Mouse (Mus musculus): ENCODE results near the gene Trpm3.

- TF ChIP-seq CTCF (IDR thresholded peaks at IDR 0.05; ENCODE audit: low read depth, low read length) = no peak
- TF ChIP-seq TAL1 (conservative IDR thresholded peaks at IDR 0.05; ENCODE audit: low read depth, low read length) = no peak
- TF ChIP-seq GATA1 (IDR thresholded peaks at IDR 0.05; ENCODE audit: borderline replicate concordance, low read length) = no peak
- TF ChIP-seq POLR2AphosphoS5 (IDR thresholded peaks at IDR 0.05; ENCODE audit: insufficient replicate concordance, low read depth, low read length) = no peak
- TF ChIP-seq GATA2 (IDR thresholded peaks at IDR 0.05; ENCODE audit: borderline replicate concordance, low read depth, low read length) = no peak
Measured at GRCm38 (mm10) chr19:22940956-22941355, 802.1 kb downstream of the Trpm3 start.
